Mouse (Mus musculus) C2C12 (cell line): Measurements from ENCODE around the gene Rftn1. TPM values are rescaled to one million over a fixed set of nuclear protein-coding genes. Genes with fewer than 3 reads are reported as not detected.

Experiments
- H3K27me3 ChIP-seq: one replicate; pipeline ENCODE4 v1.6.1; 2011; ENCODE audit not compliant: control insufficient read depth, insufficient read depth, insufficient read length
- H3K36me3 ChIP-seq: one replicate; pipeline ENCODE4 v1.6.1; 2011; ENCODE audit not compliant: control insufficient read depth, insufficient read depth
- H3K4me3 ChIP-seq: one replicate; pipeline ENCODE4 v1.5.1; 2011; ENCODE audit warnings: mild to moderate bottlenecking, control low read depth; ENCODE audit not compliant: poor library complexity, insufficient read depth, severe bottlenecking
- H3K79me2 ChIP-seq: one replicate; pipeline ENCODE4 v1.6.1; 2011; ENCODE audit not compliant: control insufficient read depth, insufficient read depth
- H3K79me3 ChIP-seq: one replicate; pipeline ENCODE4 v1.6.1; 2011; ENCODE audit warnings: low read depth, control low read depth
- H3ac ChIP-seq: one replicate; pipeline ENCODE3; 2011; ENCODE audit warnings: low read depth; ENCODE audit not compliant: control insufficient read depth, insufficient read length
- CEBPB ChIP-seq: IDR thresholded peaks from one replicate; pipeline ENCODE4 v1.6.1; 2011; ENCODE audit warnings: low read depth, mild to moderate bottlenecking, control low read depth, moderate library complexity
- CTCF ChIP-seq: IDR thresholded peaks from one replicate; pipeline ENCODE4 v1.5.1; 2011; ENCODE audit not compliant: control insufficient read depth, insufficient read depth, insufficient read length
- FOSL1 ChIP-seq: IDR thresholded peaks from one replicate; pipeline ENCODE4 v1.8.0; 2011; ENCODE audit warnings: mild to moderate bottlenecking, low read length; ENCODE audit not compliant: poor library complexity, insufficient read depth, severe bottlenecking
- MAX ChIP-seq: IDR thresholded peaks from one replicate; pipeline ENCODE4 v1.6.1; 2011; ENCODE audit warnings: mild to moderate bottlenecking, control low read depth
- MYOD1 ChIP-seq: IDR thresholded peaks from one replicate; pipeline ENCODE4 v1.6.1; 2011; ENCODE audit warnings: low read depth; ENCODE audit not compliant: control insufficient read depth, insufficient read length
- MYOG ChIP-seq: IDR thresholded peaks from one replicate; pipeline ENCODE4 v1.6.1; 2011; ENCODE audit not compliant: control insufficient read depth, insufficient read length; ENCODE audit errors: extremely low read depth
- USF1 ChIP-seq: IDR thresholded peaks from one replicate; pipeline ENCODE4 v1.6.1; 2011; ENCODE audit warnings: low read depth, mild to moderate bottlenecking, control low read depth, moderate library complexity
- polyA plus RNA-seq: library from polyadenylated mRNA; unstranded; fragments of >200 nt; fragmentation: generic; extraction: Trizol; gene quantifications from one replicate; pipeline ENCODE4 v1.2.1, GENCODE M21; 2012; ENCODE audit warnings: missing spikeins

Gene Rftn1
- polyA plus RNA-seq, 1 experiment = 0.35 TPM

GRCm38 (mm10) chr17:50192376-50192940, 2.0 kb upstream of the Rftn1 start:
- H3K36me3 ChIP-seq = no peaks in the 10 kb centered on the region
- TF ChIP-seq CEBPB = no peak
- H3K27me3 ChIP-seq = no peaks in the 10 kb centered on the region
- no peaks in the 10 kb centered on the region for H3K79me2 ChIP-seq
- no peak overlapping the region for H3ac ChIP-seq
- H3K79me3 ChIP-seq = no peaks in the 10 kb centered on the region
- no peak overlapping the region for H3K4me3 ChIP-seq

GRCm38 (mm10) chr17:50191318-50191957, 964 bp upstream of the Rftn1 start:
- H3K79me2 ChIP-seq = no peaks in the 10 kb centered on the region
- TF ChIP-seq MAX (no peak), MYOG (no peak), MYOD1 (no peak), CTCF (no peak), USF1 (no peak), FOSL1 (no peak), CEBPB (no peak)
- no peaks in the 10 kb centered on the region for H3K79me3 ChIP-seq
- H3K36me3 ChIP-seq = no peaks in the 10 kb centered on the region
- no peak overlapping the region for H3K4me3 ChIP-seq
- H3ac ChIP-seq = no peak overlapping the region
- no peaks in the 10 kb centered on the region for H3K27me3 ChIP-seq

- no peaks in the 10 kb centered on the region for H3K36me3 ChIP-seq
- no peak overlapping the region for H3K4me3 ChIP-seq
- H3K27me3 ChIP-seq = no peaks in the 10 kb centered on the region
- H3ac ChIP-seq = no peak overlapping the region
- TF ChIP-seq MYOD1 = no peak
- TF ChIP-seq MYOG = no peak
- TF ChIP-seq CEBPB = no peak
- no peak for TF ChIP-seq FOSL1
- no peak for TF ChIP-seq MAX
- TF ChIP-seq CTCF = no peak
- no peak for TF ChIP-seq USF1
- no peaks in the 10 kb centered on the region for H3K79me3 ChIP-seq
- H3K79me2 ChIP-seq = no peaks in the 10 kb centered on the region
Observed at GRCm38 (mm10) chr17:50189381-50190012, 977 bp downstream of the Rftn1 start.

- no peaks in the 10 kb centered on the region for H3K79me3 ChIP-seq
- TF ChIP-seq CEBPB (no peak), FOSL1 (no peak), MYOD1 (no peak), USF1 (no peak), CTCF (no peak), MAX (no peak), MYOG (no peak)
- H3K79me2 ChIP-seq = no peaks in the 10 kb centered on the region
- no peak overlapping the region for H3ac ChIP-seq
- no peaks in the 10 kb centered on the region for H3K36me3 ChIP-seq
- no peaks in the 10 kb centered on the region for H3K27me3 ChIP-seq
- no peak overlapping the region for H3K4me3 ChIP-seq
Observed at GRCm38 (mm10) chr17:50188662-50189345, 1.7 kb downstream of the Rftn1 start.

GRCm38 (mm10) chr17:50185616-50186015, 4.9 kb downstream of the Rftn1 start:
- Histone ChIP-seq H3K79me2 (no peaks in the 10 kb centered on the region), H3K36me3 (no peaks in the 10 kb centered on the region), H3ac (no peak overlapping the region), H3K79me3 (no peaks in the 10 kb centered on the region), H3K27me3 (no peaks in the 10 kb centered on the region), H3K4me3 (no peak overlapping the region)
- TF ChIP-seq CTCF = no peak
- TF ChIP-seq FOSL1 = no peak
- no peak for TF ChIP-seq USF1
- no peak for TF ChIP-seq CEBPB
- no peak for TF ChIP-seq MYOD1

- no peaks in the 10 kb centered on the region for H3K79me2 ChIP-seq
- no peaks in the 10 kb centered on the region for H3K27me3 ChIP-seq
- TF ChIP-seq MYOD1 (no peak), MYOG (no peak), CEBPB (no peak), USF1 (no peak), FOSL1 (no peak), CTCF (no peak), MAX (no peak)
- no peak overlapping the region for H3ac ChIP-seq
- no peaks in the 10 kb centered on the region for H3K79me3 ChIP-seq
- H3K36me3 ChIP-seq = no peaks in the 10 kb centered on the region
- no peak overlapping the region for H3K4me3 ChIP-seq
Observed at GRCm38 (mm10) chr17:50185083-50185482, 5.4 kb downstream of the Rftn1 start.
